Mouse (Mus musculus) midbrain, embryonic 16.5 days (tissue): ENCODE data around the gene Olfr1357. TPM values are rescaled to one million over a fixed set of nuclear protein-coding genes. Genes with fewer than 3 reads are reported as not detected.
A peak's percentile ranks its signal among the peaks of the same experiment; 100 is the strongest.
"Not testable (repeated sequence)": the region's sequence is repeated elsewhere in the genome, so short reads cannot be mapped to it uniquely, and the experiment has no call there.

Source experiments
- ATAC-seq: fragments of 200-750 bp; cut with Nextera tagmentation; 2 replicates; pipeline ENCODE4 v1.8.0; 2017; ENCODE audit warnings: moderate TSS enrichment
- H3K27ac ChIP-seq: fragments of 300-500 bp; sonication (generic); 2 replicates; pipeline ENCODE4 v1.5.1; 2014; ENCODE audit warnings: mild to moderate bottlenecking, low read length, mixed read lengths
- H3K27me3 ChIP-seq: fragments of 300-500 bp; sonication (generic); 2 replicates; pipeline ENCODE4 v1.6.1; 2014; ENCODE audit warnings: low read depth, low read length, mixed read lengths; ENCODE audit not compliant: control insufficient read depth, insufficient read depth
- H3K36me3 ChIP-seq: fragments of 300-500 bp; sonication (generic); 2 replicates; pipeline ENCODE4 v1.6.1; 2014; ENCODE audit warnings: mild to moderate bottlenecking, low read length, moderate library complexity, mixed read lengths; ENCODE audit not compliant: control insufficient read depth, insufficient read depth
- H3K4me1 ChIP-seq: fragments of 300-500 bp; sonication (generic); 2 replicates; pipeline ENCODE4 v1.6.1; 2014; ENCODE audit warnings: mild to moderate bottlenecking, low read length, mixed read lengths; ENCODE audit not compliant: control insufficient read depth, insufficient read depth
- H3K4me2 ChIP-seq: fragments of 300-500 bp; sonication (generic); 2 replicates; pipeline ENCODE4 v1.6.1; 2014; ENCODE audit warnings: mild to moderate bottlenecking, low read length, mixed read lengths
- H3K4me3 ChIP-seq: fragments of 300-500 bp; sonication (generic); 2 replicates; pipeline ENCODE4 v1.5.1; 2014; ENCODE audit warnings: low read depth, mild to moderate bottlenecking, low read length, moderate library complexity, mixed read lengths
- H3K9ac ChIP-seq: fragments of 300-500 bp; sonication (generic); 2 replicates; pipeline ENCODE4 v1.6.1; 2014; ENCODE audit warnings: low read depth, low read length, mixed read lengths
- H3K9me3 ChIP-seq: fragments of 300-500 bp; sonication (generic); replicated peaks from 2 replicates; pipeline ENCODE4 v1.6.1; 2014; ENCODE audit warnings: mild to moderate bottlenecking, low read length, mixed read lengths; ENCODE audit not compliant: control insufficient read depth, poor library complexity, severe bottlenecking
- WGBS: fragments of 180-500 bp; shearing (Covaris S2); extraction: QIAGEN DNeasy Blood & Tissue Kit; methylation state at CpG from one replicate; pipeline ENCODE4 v1.1.7; 2014; 5-methylcytosine and 5-hydroxymethylcytosine counted together
- polyA plus RNA-seq: library from polyadenylated mRNA; unstranded; fragments of >200 nt; fragmentation: Nextera tagmentation; extraction: Ambion mirVana; gene quantifications from 2 replicates; pipeline ENCODE4 v1.2.1, GENCODE M21; 2015

Gene Olfr1357
- not detected in 2 replicates for polyA plus RNA-seq

DNA sequence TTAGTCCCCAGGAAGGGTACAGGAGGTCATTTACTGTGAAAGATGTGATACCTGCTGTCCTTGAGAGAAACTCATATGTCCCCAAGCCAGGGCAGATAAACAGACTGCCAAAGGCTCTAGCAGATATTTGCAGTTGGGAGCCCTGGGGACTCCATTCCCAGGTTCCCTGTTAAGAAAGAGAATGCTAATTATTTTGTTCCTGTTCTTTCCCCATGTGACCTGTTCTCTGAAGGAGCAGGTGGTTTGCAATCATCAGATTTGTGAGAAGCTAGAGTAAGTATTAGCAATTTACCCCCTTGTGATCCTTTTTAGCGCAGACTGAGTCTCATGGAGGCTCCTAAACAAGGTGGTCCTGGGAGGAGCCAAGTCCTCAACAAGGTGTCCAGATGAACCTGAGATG lies at the start of gene Olfr1357:
TSS of gene Olfr1357 (minus strand) at position 101 of the 400 bp plus-strand sequence.
- no peak within 1 kb of the TSS for H3K4me2 ChIP-seq
- no peaks in the 10 kb centered on the region for H3K4me1 ChIP-seq
- 97% methylated on average over 1 of the region's 1 CpGs for WGBS
- no peaks in the 10 kb centered on the region for H3K36me3 ChIP-seq
- H3K27ac ChIP-seq = no peak within 1 kb of the TSS
- no peak within 1 kb of the TSS for H3K9ac ChIP-seq
- no peak within 1 kb of the TSS for H3K4me3 ChIP-seq
- H3K27me3 ChIP-seq = no peaks in the 10 kb centered on the region
- no peaks in the 10 kb centered on the region for H3K9me3 ChIP-seq
- no peak for ATAC-seq

DNA sequence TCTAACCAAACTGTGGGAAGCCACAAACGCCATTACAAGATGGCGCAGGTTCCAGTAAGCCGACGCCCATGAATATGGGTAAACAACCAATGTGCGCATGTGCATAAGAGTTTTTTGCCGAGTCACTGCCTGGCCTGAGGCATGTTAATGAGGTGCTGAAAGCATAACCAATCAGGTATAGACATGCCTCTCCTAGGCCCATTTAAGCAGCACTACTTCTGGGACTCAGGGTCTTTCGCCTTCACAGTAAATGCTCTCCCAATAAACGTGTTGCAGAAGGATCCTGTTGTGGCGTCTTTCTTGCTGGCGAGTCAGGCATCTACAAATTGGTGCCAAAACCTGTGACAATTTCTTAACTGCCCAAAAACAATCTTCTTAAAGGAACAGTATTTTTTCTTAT lies 48.8 kb upstream of the Olfr1357 start:
- H3K4me3 ChIP-seq, H3K4me1 ChIP-seq, H3K9ac ChIP-seq, ATAC-seq, H3K27ac ChIP-seq, H3K9me3 ChIP-seq, H3K27me3 ChIP-seq, H3K4me2 ChIP-seq, H3K36me3 ChIP-seq: not testable (repeated sequence)
- WGBS = 93% methylated on average over 10 of the region's 10 CpGs

DNA sequence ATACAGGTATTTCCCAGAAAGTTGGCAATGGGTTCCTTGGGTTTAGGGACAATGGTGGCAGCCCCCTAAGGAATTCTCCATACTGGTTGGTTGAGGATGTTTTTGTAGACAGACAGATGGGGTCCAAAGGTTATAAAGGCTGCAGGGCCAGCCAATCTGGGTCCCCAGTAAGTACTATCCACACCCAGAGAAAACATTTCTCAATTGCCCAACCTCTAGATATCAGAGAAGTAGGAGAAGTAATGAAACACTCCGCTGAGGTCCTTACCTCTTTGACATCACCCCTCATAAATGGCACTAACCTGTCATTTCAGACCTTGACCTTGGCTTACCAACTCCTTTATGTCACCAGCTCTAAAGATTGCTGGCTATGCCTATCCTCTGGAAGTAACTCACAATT lies 46.7 kb upstream of the Olfr1357 start:
- H3K27ac ChIP-seq = no peak overlapping the region
- H3K36me3 ChIP-seq = no peaks in the 10 kb centered on the region
- ATAC-seq = no peak
- no peaks in the 10 kb centered on the region for H3K4me1 ChIP-seq
- no peaks in the 10 kb centered on the region for H3K27me3 ChIP-seq
- H3K4me2 ChIP-seq = no peak overlapping the region
- H3K9me3 ChIP-seq = no peaks in the 10 kb centered on the region
- WGBS = 93% methylated on average over 1 of the region's 1 CpGs
- no peak overlapping the region for H3K4me3 ChIP-seq
- no peak overlapping the region for H3K9ac ChIP-seq

DNA sequence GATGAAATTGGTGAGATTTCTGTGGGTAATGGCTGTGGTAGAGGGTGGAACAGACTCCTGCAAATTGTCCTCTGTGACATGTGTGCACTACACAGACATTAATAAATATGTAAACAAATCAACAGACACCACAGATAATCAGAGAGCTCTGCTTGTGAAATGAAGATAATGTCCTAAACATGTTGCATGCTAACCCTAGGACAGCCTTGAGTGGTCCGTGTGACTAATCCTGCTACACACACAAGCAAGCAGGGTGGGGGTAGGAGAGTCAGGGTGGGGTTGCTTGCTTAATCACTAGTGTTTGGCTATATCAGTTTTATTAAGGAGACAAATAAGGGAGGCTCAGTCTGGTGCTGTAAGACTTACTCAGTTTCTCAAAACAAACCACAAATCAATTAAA lies 43.3 kb upstream of the Olfr1357 start:
- Histone ChIP-seq H3K27ac (no peak overlapping the region), H3K9ac (no peak overlapping the region), H3K36me3 (no peaks in the 10 kb centered on the region), H3K9me3 (no peaks in the 10 kb centered on the region), H3K4me3 (no peak overlapping the region), H3K4me1 (no peaks in the 10 kb centered on the region), H3K4me2 (no peak overlapping the region), H3K27me3 (no peaks in the 10 kb centered on the region)
- ATAC-seq = no peak
- 85% methylated on average over 1 of the region's 1 CpGs for WGBS

DNA sequence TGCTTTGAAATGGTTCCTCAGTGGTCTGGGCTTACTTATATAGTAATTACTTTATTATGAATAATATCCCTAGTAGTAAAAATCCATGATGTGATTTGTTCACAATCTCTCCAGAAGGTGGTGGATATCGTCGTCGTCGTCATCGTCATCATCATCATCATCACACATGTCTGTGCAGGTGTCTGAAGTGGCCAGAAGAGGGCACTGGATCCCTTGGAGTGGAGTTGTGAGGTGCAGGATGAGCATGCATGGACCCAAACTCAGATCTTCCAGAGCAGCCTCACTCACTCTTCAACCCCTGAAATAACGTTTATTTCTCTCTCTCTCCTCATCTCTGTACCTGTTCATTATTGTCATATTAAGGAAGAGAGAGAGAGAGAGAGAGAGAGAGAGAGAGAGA lies 14.4 kb upstream of the Olfr1357 start:
- no peak overlapping the region for H3K9ac ChIP-seq
- H3K27me3 ChIP-seq = no peaks in the 10 kb centered on the region
- H3K27ac ChIP-seq = no peak overlapping the region
- H3K4me2 ChIP-seq = peak overlapping the region; percentile 36
- no peaks in the 10 kb centered on the region for H3K9me3 ChIP-seq
- H3K4me3 ChIP-seq = no peak overlapping the region
- no peaks in the 10 kb centered on the region for H3K4me1 ChIP-seq
- no peaks in the 10 kb centered on the region for H3K36me3 ChIP-seq
- 17% methylated on average over 6 of the region's 6 CpGs for WGBS
- ATAC-seq = peak; percentile 81

DNA sequence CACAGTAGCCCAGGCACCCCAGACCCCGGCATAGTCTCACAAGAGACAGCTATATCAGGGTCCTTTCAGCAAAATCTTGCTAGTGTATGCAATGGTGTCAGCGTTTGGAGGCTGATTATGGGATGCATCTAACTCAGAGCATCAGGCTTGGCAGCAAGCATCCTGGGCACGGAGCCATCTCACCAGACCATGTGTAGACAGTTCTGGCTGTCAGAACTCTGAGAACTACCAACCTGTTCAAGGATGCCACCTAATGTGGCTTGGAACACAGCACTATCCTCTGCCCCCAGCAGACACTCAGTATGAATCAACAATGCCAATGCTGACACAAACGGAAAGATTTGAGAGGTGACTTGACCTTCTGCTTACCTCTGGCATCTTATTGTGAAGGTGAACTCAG lies 12.3 kb upstream of the Olfr1357 start:
- H3K4me2 ChIP-seq = no peak overlapping the region
- no peaks in the 10 kb centered on the region for H3K36me3 ChIP-seq
- H3K4me1 ChIP-seq = no peaks in the 10 kb centered on the region
- no peak overlapping the region for H3K4me3 ChIP-seq
- ATAC-seq = no peak
- no peak overlapping the region for H3K27ac ChIP-seq
- no peaks in the 10 kb centered on the region for H3K27me3 ChIP-seq
- no peaks in the 10 kb centered on the region for H3K9me3 ChIP-seq
- WGBS = 81% methylated on average over 4 of the region's 4 CpGs
- H3K9ac ChIP-seq = no peak overlapping the region

DNA sequence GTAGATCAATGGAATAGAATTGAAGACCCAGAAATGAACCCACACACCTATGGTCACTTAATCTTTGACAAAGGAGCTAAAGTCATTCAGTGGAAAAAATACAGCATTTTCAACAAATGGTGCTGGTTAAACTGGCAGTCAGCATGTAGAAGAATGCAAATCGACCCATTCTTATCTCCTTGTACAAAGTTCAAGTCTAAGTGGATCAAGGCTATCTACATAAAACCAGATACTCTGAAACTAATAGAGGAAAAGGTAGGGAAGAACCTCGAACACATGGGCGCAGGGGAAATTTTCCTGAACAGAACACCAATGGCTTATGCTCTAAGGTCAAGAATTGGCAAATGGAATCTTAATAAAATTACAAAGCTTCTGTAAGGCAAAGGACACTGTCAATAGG lies 5.3 kb upstream of the Olfr1357 start:
- WGBS = 81% methylated on average over 3 of the region's 3 CpGs
- H3K9ac ChIP-seq, H3K4me1 ChIP-seq, ATAC-seq, H3K4me2 ChIP-seq, H3K36me3 ChIP-seq, H3K27me3 ChIP-seq, H3K4me3 ChIP-seq, H3K27ac ChIP-seq, H3K9me3 ChIP-seq: not testable (repeated sequence)

DNA sequence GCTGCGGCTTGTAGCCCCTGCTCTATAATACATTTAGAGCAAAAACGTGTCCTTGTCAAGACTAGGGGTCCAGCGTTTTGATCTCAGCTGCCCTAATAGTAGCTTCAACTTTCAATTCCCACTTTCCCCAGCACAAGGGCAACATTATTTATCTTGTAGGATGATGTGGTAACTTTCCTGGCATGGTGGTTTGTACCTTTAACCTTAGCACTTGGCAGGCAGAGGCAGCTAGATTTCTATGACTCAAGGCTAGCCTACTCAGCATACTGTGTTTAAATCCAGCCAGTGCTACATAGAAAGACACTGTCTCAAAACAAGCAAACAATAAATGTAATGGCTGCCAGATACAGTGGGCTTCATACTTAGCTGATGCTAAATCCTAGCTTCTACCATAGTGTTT lies 10.3 kb downstream of the Olfr1357 start:
- 74% methylated on average over 3 of the region's 3 CpGs for WGBS
- ATAC-seq = no peak
- Histone ChIP-seq H3K9me3 (no peaks in the 10 kb centered on the region), H3K36me3 (no peaks in the 10 kb centered on the region), H3K27me3 (no peaks in the 10 kb centered on the region), H3K4me1 (no peaks in the 10 kb centered on the region), H3K4me3 (no peak overlapping the region), H3K4me2 (no peak overlapping the region), H3K27ac (no peak overlapping the region), H3K9ac (no peak overlapping the region)

DNA sequence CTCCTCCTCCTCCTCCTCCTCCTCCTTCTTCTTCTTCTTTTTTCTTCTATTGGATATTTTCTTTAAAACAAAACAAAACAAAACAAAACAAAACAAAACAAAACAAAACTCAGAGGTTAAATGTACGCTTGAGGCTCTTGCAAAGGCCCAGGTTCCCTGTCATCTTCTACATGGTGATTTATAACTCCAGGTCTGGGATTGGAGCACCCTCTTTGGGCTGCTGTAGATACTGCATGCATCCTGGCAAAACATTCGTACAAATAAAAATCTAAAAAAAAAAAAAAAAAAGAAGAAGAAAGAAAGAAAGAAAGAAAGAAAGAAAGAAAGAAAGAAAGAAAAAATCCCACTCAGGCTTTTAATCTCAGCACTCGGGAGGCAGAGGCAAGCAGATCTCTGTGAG lies 12.8 kb downstream of the Olfr1357 start:
- H3K27ac ChIP-seq = no peak overlapping the region
- no peaks in the 10 kb centered on the region for H3K36me3 ChIP-seq
- no peaks in the 10 kb centered on the region for H3K4me1 ChIP-seq
- ATAC-seq = no peak
- no peak overlapping the region for H3K4me2 ChIP-seq
- 46% methylated on average over 3 of the region's 3 CpGs for WGBS
- no peaks in the 10 kb centered on the region for H3K9me3 ChIP-seq
- H3K27me3 ChIP-seq = no peaks in the 10 kb centered on the region
- H3K9ac ChIP-seq = no peak overlapping the region
- no peak overlapping the region for H3K4me3 ChIP-seq

DNA sequence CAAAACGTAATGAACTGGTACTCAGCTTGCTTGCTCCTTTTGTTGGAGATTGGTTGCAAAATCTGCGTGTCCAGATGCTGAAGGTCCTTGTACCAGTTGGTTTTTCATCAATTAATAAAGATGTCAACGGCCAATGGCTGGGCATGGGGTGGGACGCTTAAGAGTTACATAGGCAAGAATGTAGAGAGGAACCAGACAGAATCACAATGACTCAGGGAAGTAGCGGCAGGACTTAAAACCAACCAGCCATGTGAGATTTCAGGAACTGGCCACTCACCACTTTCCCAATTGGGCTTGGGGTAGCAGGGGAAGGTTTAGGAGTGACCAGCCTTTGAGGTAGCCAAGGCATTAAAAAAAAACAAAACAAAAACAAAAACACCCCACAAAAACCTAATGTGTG lies 18.0 kb downstream of the Olfr1357 start:
- no peaks in the 10 kb centered on the region for H3K36me3 ChIP-seq
- H3K4me1 ChIP-seq = no peaks in the 10 kb centered on the region
- no peak overlapping the region for H3K4me2 ChIP-seq
- H3K9me3 ChIP-seq = no peaks in the 10 kb centered on the region
- no peak overlapping the region for H3K9ac ChIP-seq
- H3K4me3 ChIP-seq = no peak overlapping the region
- ATAC-seq = no peak
- H3K27ac ChIP-seq = no peak overlapping the region
- 86% methylated on average over 5 of the region's 5 CpGs for WGBS
- H3K27me3 ChIP-seq = no peaks in the 10 kb centered on the region
